Mouse (Mus musculus): ENCODE data around the gene AI413582. TPM values are rescaled to one million over a fixed set of nuclear protein-coding genes. Genes with fewer than 3 reads are reported as not detected.

The AI413582 gene
- total RNA-seq, 2 experiments from 2014 or later, result 3.5 to 4.7 TPM

GRCm38 (mm10) chr17:27518700-27519595 is 46.6 kb downstream of the AI413582 start:
- peak; percentile 2 for DNase-seq

- no peak for DNase-seq
These were observed 47.3 kb downstream of the AI413582 start for GRCm38 (mm10) chr17:27518296-27518695.

GRCm38 (mm10) chr17:27513916-27514762 is 51.4 kb downstream of the AI413582 start:
- DNase-seq, result no peak

Other genes starting within 250 kb of the AI413582 start
- under 1 TPM; 0.16 to 0.32 TPM for gene Grm4, start 44.4 kb downstream of the AI413582 start, total RNA-seq (2021)
- 10 to 100 TPM; 24.9 to 27.0 TPM for gene Hmga1, start 9.3 kb downstream of the AI413582 start, total RNA-seq (2021)
- gene Nudt3, start 57.7 kb upstream of the AI413582 start, total RNA-seq (2021), result 100 to 1,000 TPM; 267 to 291 TPM
- gene RPS10-NUDT3, start 69.5 kb upstream of the AI413582 start, total RNA-seq (2021), result not detected
- 100 to 1,000 TPM; 708 to 712 TPM for gene Rps10, start 70.9 kb upstream of the AI413582 start, total RNA-seq (2021)
- gene Pacsin1, start 89.8 kb upstream of the AI413582 start, total RNA-seq (2021), result 1 to 10 TPM in 1 of 2 experiments, under 1 TPM in 1; 0.33 to 1.8 TPM
- gene Spdef, start 163.2 kb upstream of the AI413582 start, total RNA-seq (2021), result under 1 TPM; 0.26 to 0.43 TPM